Mouse (Mus musculus): ENCODE measurements around the gene Lhfpl2. TPM values are rescaled to one million over a fixed set of nuclear protein-coding genes. Genes with fewer than 3 reads are reported as not detected.
A peak's percentile ranks its signal among the peaks of the same experiment; 100 is the strongest.

Lhfpl2 gene
- total RNA-seq, 2 experiments from 2014 or later: 2.6 to 2.8 TPM

- intact Hi-C loops (cut with DNase I): no loop called here
- no peak for DNase-seq
Observed at GRCm38 (mm10) chr13:94193227-94193626, 135.6 kb downstream of the Lhfpl2 start.

DNA sequence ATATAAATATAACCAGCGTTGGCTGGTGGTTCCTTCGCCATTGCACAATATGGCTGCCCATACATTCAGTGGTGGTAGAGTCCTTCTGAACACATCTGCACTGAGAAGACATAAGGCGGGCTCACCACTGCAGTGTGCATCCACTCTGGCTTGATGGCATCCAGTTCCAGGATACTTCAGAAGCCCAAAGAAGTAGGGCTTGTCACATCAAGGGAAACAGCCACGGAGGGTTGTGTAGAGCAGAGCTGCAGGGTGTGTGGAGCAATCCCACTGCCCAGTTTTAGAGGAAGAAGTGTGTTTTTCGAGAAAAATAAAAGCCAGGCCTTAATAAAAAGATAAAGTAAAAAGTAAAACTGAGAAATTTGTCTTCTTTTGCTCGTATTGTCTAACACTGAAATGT lies 141.0 kb downstream of the Lhfpl2 start:
- intact Hi-C loops (cut with DNase I): no loop called here
- no peak for DNase-seq

DNA sequence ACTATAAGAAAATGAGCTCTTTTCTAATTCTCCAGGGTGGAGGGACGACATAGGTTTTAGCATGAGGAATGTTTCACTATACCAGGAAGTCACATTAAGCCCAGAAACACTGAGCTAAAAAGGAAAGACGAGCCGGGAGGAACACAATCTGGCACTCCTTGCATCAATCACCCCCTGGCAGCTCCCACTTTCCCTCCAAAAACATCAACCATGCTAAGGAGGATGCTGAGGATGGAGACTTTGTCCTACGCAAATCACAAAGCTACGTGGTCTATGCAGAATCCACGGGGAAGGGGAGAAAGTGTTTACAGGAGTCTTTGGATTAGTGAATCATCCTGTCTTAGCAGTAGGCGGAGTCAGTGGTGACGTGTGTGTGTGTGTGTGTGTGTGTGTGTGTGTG lies 142.2 kb downstream of the Lhfpl2 start:
- intact Hi-C loops (cut with DNase I): no loop called here
- no peak for DNase-seq

DNA sequence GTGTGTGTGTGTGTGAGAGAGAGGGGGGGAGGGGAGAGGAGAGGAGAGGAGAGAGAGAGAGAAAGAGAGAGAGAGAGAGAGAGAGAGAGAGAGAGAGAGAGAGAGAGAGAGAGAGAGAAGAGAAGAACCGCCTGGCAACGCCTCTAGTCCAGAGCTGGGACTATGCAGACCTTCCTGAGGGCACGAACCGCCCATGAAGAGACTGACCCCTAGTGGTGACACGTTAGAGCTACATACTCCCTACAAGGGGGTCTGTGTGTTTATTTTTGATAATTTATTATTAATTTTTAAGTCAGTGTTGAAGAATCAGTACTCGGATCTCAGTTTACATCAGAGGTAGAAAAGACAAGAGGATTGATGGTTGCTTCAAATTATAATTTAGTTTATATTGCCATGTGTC lies 147.6 kb downstream of the Lhfpl2 start:
- peak in 1 of 2 experiments; percentile 40 for DNase-seq

DNA sequence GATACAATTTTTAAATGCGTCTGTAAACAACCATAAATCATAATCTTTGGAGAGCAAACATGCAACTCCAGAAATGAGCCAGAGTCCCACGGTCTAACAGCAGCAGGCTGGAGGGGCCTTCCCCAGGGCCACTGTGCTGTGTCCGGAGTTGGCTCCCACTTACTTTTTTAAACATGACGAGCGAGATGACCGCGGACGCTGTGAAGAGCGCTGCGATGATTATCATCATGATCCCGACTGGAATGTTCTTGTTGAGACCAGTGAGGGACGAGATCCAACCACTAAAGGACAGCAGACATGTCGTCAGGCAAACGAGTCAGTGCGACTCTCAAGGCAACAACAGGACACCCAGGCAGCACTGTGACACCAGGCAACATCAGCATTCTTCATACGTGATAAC lies 150.4 kb downstream of the Lhfpl2 start:
- intact Hi-C loops (cut with DNase I): loop anchor here (5.0 kb wide), 1 partner anchor 416 kb away; no protein-coding TSS in a partner anchor
- no peak for DNase-seq

More for the DNA sequence above, 147.6 kb downstream of the Lhfpl2 start:
- intact Hi-C loops (cut with DNase I): loop anchor here (2.0 to 5.0 kb wide), 2 partner anchors 62 to 413 kb away; no protein-coding TSS in a partner anchor

GRCm38 (mm10) chr13:94208892-94209291 lies 151.3 kb downstream of the Lhfpl2 start:
- DNase-seq: no peak
- intact Hi-C loops (cut with DNase I): loop anchor here (5.0 kb wide), 1 partner anchor 417 kb away; no protein-coding TSS in a partner anchor

GRCm38 (mm10) chr13:94211236-94212119 lies 153.9 kb downstream of the Lhfpl2 start:
- intact Hi-C loops (cut with DNase I): no loop called here

GRCm38 (mm10) chr13:94212179-94212578 lies 154.6 kb downstream of the Lhfpl2 start:
- intact Hi-C loops (cut with DNase I): no loop called here
- no peak for DNase-seq

More at GRCm38 (mm10) chr13:94211236-94212119, 153.9 kb downstream of the Lhfpl2 start:
- no peak for DNase-seq

DNA sequence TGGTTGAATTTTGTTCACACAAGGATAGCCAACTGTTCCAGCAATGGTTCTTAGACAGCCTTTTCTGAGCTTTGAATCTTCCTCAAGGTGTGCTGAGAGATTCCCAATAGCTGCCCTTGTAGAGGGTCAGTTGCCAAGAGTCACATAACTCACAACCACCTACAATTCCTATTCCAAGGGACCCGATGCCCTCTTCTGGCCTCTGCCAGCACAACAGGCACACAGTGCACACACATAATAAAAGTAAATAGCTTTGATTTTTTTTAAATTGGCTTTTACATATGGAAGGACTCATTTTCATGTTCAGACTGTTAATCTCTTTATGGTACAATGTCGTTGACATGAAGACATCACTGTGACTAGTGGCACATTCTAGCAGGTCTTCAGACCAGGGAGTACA lies 155.1 kb downstream of the Lhfpl2 start:
- DNase-seq: no peak
- intact Hi-C loops (cut with DNase I): no loop called here

- no peak for DNase-seq
- intact Hi-C loops (cut with DNase I): no loop called here
Observed at GRCm38 (mm10) chr13:94223609-94224008, 166.0 kb downstream of the Lhfpl2 start.

DNA sequence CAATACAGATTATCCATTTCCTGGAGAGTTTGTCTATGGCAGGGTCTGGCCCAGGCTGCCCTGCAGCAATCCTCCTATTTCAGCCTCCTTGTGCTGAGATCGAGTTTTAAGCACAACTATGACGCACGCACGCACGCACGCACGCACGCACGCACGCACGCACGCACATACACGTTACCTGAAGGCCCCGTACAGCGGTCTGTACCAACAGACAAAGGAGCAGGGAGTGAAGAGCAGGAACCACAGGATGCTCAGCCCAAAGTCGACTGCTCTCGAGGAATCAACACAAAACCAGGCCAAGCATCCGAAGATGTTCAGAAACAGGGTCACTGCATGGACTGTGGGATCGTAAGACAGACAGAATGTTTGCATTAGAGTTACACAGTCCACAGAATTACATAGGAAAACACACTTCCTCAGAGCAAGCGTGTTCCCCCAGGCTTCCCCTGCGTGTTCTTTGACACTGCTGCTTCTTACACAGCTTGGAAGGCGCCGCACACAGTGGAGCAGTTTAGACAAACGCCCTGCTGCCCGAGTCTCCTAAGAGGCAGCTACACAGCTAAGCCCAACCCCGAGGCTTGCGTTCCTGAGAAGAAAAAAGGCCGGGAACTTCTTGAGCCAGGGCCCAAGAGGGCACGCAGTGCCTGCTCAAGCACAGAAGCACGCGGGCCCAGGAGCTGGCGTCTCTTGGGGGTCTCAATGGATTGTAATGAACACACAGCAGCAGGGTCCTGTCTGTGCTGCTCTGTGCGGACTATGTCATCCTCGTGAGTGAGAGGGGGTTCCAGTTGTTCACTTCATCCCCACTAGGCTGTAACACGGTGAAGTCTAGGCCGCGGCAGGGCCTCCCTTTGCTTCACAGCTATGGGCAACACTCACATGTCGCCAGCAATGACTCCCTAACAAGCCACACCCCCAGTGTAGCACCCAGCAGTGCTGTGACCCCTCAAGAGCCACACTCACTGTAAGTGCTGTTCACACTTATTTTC lies 167.4 kb downstream of the Lhfpl2 start:
- no peak for DNase-seq
- intact Hi-C loops (cut with DNase I): no loop called here

GRCm38 (mm10) chr13:94231871-94232270 lies 174.3 kb downstream of the Lhfpl2 start:
- intact Hi-C loops (cut with DNase I): no loop called here
- DNase-seq: no peak

- intact Hi-C loops (cut with DNase I): no loop called here
- no peak for DNase-seq
Observed at GRCm38 (mm10) chr13:94239488-94239887, 181.9 kb downstream of the Lhfpl2 start.

- DNase-seq: no peak
- intact Hi-C loops (cut with DNase I): no loop called here
Observed at GRCm38 (mm10) chr13:94240111-94240510, 182.5 kb downstream of the Lhfpl2 start.

GRCm38 (mm10) chr13:94240873-94241272 lies 183.3 kb downstream of the Lhfpl2 start:
- intact Hi-C loops (cut with DNase I): no loop called here
- DNase-seq: no peak

DNA sequence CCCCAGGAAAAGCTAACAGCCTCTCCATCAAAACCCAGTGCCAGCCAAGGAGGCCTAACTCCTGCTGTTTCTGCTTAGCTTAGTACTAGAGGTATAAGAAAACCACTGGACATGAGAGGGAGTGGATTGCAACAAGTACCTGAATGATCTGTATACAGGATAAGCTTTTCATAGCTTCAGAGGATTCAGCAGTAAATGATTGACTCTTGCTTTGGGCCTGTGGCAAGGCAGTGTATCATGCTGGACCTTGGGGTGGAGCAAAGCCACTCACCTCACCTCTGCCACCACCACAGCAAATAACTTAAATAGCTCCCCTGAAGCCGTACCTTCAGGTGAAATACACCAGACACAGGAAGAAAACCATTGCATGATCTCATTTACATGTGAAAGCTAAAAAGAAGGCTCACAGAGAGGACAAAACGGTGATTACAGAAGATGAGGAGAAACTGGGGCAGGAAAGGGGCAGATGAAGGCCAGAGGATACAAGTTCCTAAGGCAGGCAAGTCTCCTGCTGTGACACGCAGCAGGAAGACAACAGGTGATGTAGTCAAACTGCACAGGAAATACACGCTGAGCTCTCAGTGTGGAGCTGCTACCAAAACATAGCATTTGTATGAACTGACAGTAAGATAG lies 184.4 kb downstream of the Lhfpl2 start:
- intact Hi-C loops (cut with DNase I): no loop called here
- no peak for DNase-seq

DNA sequence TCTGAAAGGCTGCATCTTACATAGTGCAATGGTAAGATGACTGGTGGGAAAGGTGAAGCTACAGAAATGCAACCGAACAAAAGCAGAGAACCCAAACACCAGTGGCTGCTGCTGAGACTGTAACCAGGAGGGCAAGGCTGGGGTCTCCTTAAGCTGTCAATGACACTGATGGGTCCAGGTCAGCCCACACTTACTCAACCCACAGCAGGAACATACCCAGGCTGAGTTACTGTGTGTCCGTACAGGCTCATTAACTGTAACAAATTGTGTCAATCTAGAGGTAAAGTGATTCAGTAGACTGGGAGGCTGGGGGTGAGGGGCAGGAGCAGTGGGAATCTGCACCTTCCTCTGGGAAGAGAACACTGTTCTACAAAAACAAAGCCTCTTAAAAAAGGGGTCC lies 185.3 kb downstream of the Lhfpl2 start:
- no peak for DNase-seq

More for the DNA sequence above, 185.3 kb downstream of the Lhfpl2 start:
- intact Hi-C loops (cut with DNase I): no loop called here
